Mouse (Mus musculus) intestine, embryonic 16.5 days (tissue): ENCODE measurements at regions not wholly inside any gene's neighbourhood (a gene's known extent, or its start where the extent isn't known, plus 50 kb on each side); places are given as distances from the start of the nearest gene placed in this dataset.

Experiments used
- ATAC-seq: fragments of 200-750 bp; cut with Nextera tagmentation; 2 replicates; pipeline ENCODE4 v1.8.0; 2017; ENCODE audit warnings: moderate TSS enrichment, moderate library complexity
- H3K27ac ChIP-seq: fragments of 300-500 bp; sonication (generic); 2 replicates; pipeline ENCODE4 v1.5.1; 2014; ENCODE audit warnings: mild to moderate bottlenecking, low read length
- H3K27me3 ChIP-seq: fragments of 300-500 bp; sonication (generic); replicated peaks from 2 replicates; pipeline ENCODE4 v1.6.1; 2014; ENCODE audit warnings: low read length, control low read depth, mixed read lengths; ENCODE audit not compliant: control insufficient read depth, insufficient read depth
- H3K36me3 ChIP-seq: fragments of 300-500 bp; sonication (generic); 2 replicates; pipeline ENCODE4 v1.6.1; 2014; ENCODE audit warnings: low read length, control low read depth; ENCODE audit not compliant: control insufficient read depth, insufficient read depth
- H3K4me1 ChIP-seq: fragments of 300-500 bp; sonication (generic); 2 replicates; pipeline ENCODE4 v1.6.1; 2014; ENCODE audit warnings: low read length, control low read depth, mixed read lengths; ENCODE audit not compliant: control insufficient read depth, insufficient read depth
- H3K4me2 ChIP-seq: fragments of 300-500 bp; sonication (generic); 2 replicates; pipeline ENCODE4 v1.6.1; 2014; ENCODE audit warnings: low read depth, low read length, control low read depth
- H3K4me3 ChIP-seq: fragments of 300-500 bp; sonication (generic); 2 replicates; pipeline ENCODE4 v1.5.1; 2014; ENCODE audit warnings: mild to moderate bottlenecking, low read length
- H3K9ac ChIP-seq: fragments of 300-500 bp; sonication (generic); 2 replicates; pipeline ENCODE4 v1.6.1; 2014; ENCODE audit warnings: low read depth, low read length
- H3K9me3 ChIP-seq: fragments of 300-500 bp; sonication (generic); 2 replicates; pipeline ENCODE4 v1.6.1; 2016; ENCODE audit warnings: low read length, control low read depth; ENCODE audit not compliant: control insufficient read depth
- WGBS: fragments of 180-500 bp; shearing (Covaris S2); extraction: QIAGEN DNeasy Blood & Tissue Kit; methylation state at CpG from one replicate; pipeline ENCODE4 v1.1.7; 2014; 5-methylcytosine and 5-hydroxymethylcytosine counted together

- H3K9ac ChIP-seq: no peak overlapping the region
- H3K27ac ChIP-seq: no peak overlapping the region
- ATAC-seq: no peak
- no peaks in the 10 kb centered on the region for H3K27me3 ChIP-seq
- WGBS: 87% methylated on average over 6 of the region's 6 CpGs
- no peak overlapping the region for H3K4me3 ChIP-seq
- H3K9me3 ChIP-seq: no peaks in the 10 kb centered on the region
- no peak overlapping the region for H3K4me2 ChIP-seq
- H3K4me1 ChIP-seq: 0 out of 2 replicates have a peak, but pooled peaks cover 4% of the 10 kb centered on the region
- no peaks in the 10 kb centered on the region for H3K36me3 ChIP-seq
Observed at GRCm38 (mm10) chr1:90406663-90407062, 196.1 kb upstream of the Cops8 start.

- Histone ChIP-seq H3K4me3 (no peak overlapping the region), H3K9me3 (no peaks in the 10 kb centered on the region), H3K27ac (no peak overlapping the region), H3K36me3 (no peaks in the 10 kb centered on the region), H3K4me2 (no peak overlapping the region), H3K4me1 (0 out of 2 replicates have a peak, but pooled peaks cover 4% of the 10 kb centered on the region), H3K9ac (no peak overlapping the region), H3K27me3 (no peaks in the 10 kb centered on the region)
- ATAC-seq: peak; percentile 73
- WGBS: 44% methylated on average over 16 of the region's 16 CpGs
Observed at GRCm38 (mm10) chr1:90408504-90409215, 194.1 kb upstream of the Cops8 start.

- Histone ChIP-seq H3K9ac (no peak overlapping the region), H3K4me1 (0 out of 2 replicates have a peak, but pooled peaks cover 4% of the 10 kb centered on the region), H3K36me3 (no peaks in the 10 kb centered on the region), H3K4me3 (no peak overlapping the region), H3K27ac (0 out of 2 replicates have a peak overlapping the region, but pooled peaks have one; percentile 26), H3K4me2 (no peak overlapping the region), H3K9me3 (no peaks in the 10 kb centered on the region), H3K27me3 (no peaks in the 10 kb centered on the region)
- ATAC-seq: no peak
- 72% methylated on average over 3 of the region's 3 CpGs for WGBS
Observed at GRCm38 (mm10) chr1:90409236-90409635, 193.5 kb upstream of the Cops8 start.

- Histone ChIP-seq H3K27ac (no peak overlapping the region), H3K9ac (no peak overlapping the region), H3K4me2 (no peak overlapping the region), H3K4me1 (0 out of 2 replicates have a peak, but pooled peaks cover 4% of the 10 kb centered on the region), H3K27me3 (no peaks in the 10 kb centered on the region), H3K36me3 (no peaks in the 10 kb centered on the region), H3K4me3 (no peak overlapping the region), H3K9me3 (no peaks in the 10 kb centered on the region)
- WGBS: 54% methylated on average over 9 of the region's 9 CpGs
- ATAC-seq: no peak
Observed at GRCm38 (mm10) chr1:90412511-90413045, 190.2 kb upstream of the Cops8 start.

- 93% methylated on average over 4 of the region's 4 CpGs for WGBS
- no peak overlapping the region for H3K4me3 ChIP-seq
- H3K9me3 ChIP-seq: no peaks in the 10 kb centered on the region
- H3K4me1 ChIP-seq: no peaks in the 10 kb centered on the region
- ATAC-seq: no peak
- H3K4me2 ChIP-seq: no peak overlapping the region
- no peaks in the 10 kb centered on the region for H3K36me3 ChIP-seq
- H3K27ac ChIP-seq: no peak overlapping the region
- no peaks in the 10 kb centered on the region for H3K27me3 ChIP-seq
- no peak overlapping the region for H3K9ac ChIP-seq
Observed at GRCm38 (mm10) chr1:90414751-90415150, 188.0 kb upstream of the Cops8 start.

GRCm38 (mm10) chr1:90424066-90424821 lies 178.5 kb upstream of the Cops8 start:
- no peaks in the 10 kb centered on the region for H3K9me3 ChIP-seq
- 41% methylated on average over 13 of the region's 13 CpGs for WGBS
- no peaks in the 10 kb centered on the region for H3K4me1 ChIP-seq
- H3K9ac ChIP-seq: no peak overlapping the region
- ATAC-seq: no peak
- no peak overlapping the region for H3K4me2 ChIP-seq
- H3K27me3 ChIP-seq: no peaks in the 10 kb centered on the region
- H3K36me3 ChIP-seq: no peaks in the 10 kb centered on the region
- H3K27ac ChIP-seq: no peak overlapping the region
- H3K4me3 ChIP-seq: no peak overlapping the region

- no peak for ATAC-seq
- no peak overlapping the region for H3K27ac ChIP-seq
- H3K4me1 ChIP-seq: no peaks in the 10 kb centered on the region
- H3K9me3 ChIP-seq: no peaks in the 10 kb centered on the region
- H3K4me3 ChIP-seq: no peak overlapping the region
- no peak overlapping the region for H3K9ac ChIP-seq
- no peaks in the 10 kb centered on the region for H3K36me3 ChIP-seq
- H3K27me3 ChIP-seq: no peaks in the 10 kb centered on the region
- WGBS: 94% methylated on average over 6 of the region's 6 CpGs
- H3K4me2 ChIP-seq: no peak overlapping the region
Observed at GRCm38 (mm10) chr1:90428334-90428733, 174.4 kb upstream of the Cops8 start.

- Histone ChIP-seq H3K36me3 (no peaks in the 10 kb centered on the region), H3K4me2 (no peak overlapping the region), H3K9ac (no peak overlapping the region), H3K27me3 (no peaks in the 10 kb centered on the region), H3K27ac (no peak overlapping the region), H3K4me1 (no peaks in the 10 kb centered on the region), H3K4me3 (no peak overlapping the region), H3K9me3 (no peaks in the 10 kb centered on the region)
- ATAC-seq: no peak
- WGBS: 74% methylated on average over 7 of the region's 7 CpGs
Observed at GRCm38 (mm10) chr1:90428774-90429173, 174.0 kb upstream of the Cops8 start.

- Histone ChIP-seq H3K27ac (no peak overlapping the region), H3K4me1 (no peaks in the 10 kb centered on the region), H3K27me3 (no peaks in the 10 kb centered on the region), H3K4me2 (no peak overlapping the region), H3K36me3 (no peaks in the 10 kb centered on the region), H3K4me3 (no peak overlapping the region), H3K9me3 (no peaks in the 10 kb centered on the region), H3K9ac (no peak overlapping the region)
- WGBS: 81% methylated on average over 9 of the region's 9 CpGs
- no peak for ATAC-seq
Observed at GRCm38 (mm10) chr1:90430480-90430879, 172.3 kb upstream of the Cops8 start.
